Mouse (Mus musculus): ENCODE data around the gene Lce1i. TPM values are rescaled to one million over a fixed set of nuclear protein-coding genes. Genes with fewer than 3 reads are reported as not detected.
A peak's percentile ranks its signal among the peaks of the same experiment; 100 is the strongest.

The Lce1i gene
- polyA plus RNA-seq, 1 experiment from 2014 or later = not detected

DNA sequence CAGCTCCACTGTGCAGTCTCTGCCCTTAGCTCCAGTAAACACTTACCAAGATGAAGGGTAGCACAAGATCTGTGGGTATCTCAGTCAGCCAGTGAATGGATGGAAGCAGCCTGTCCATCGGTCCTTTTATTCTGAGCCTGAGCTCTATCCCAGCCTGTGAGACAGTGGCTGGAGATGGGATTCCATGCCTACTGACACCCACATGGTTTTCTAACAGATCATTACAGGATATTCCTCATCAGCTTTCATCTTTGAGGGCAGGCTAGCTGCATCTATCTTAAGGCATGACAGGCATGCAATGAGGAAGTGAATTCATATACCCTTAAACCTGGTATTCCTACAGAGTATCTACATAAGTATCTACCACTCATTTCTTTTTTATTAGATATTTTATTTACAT, 13.7 kb downstream of the Lce1i start, which contains the start of gene Lce1h:
Lce1h (minus strand) TSS at position 101 of the 400 bp plus-strand sequence.
- TF ChIP-seq CTCF (IDR thresholded peaks at IDR 0.05; ENCODE audit: low read depth) = no peak
- Histone ChIP-seq H3K27ac (ENCODE audit: low read depth) (no peak within 1 kb of the TSS), H3K36me3 (ENCODE audit: insufficient read depth) (no peaks in the 10 kb centered on the region), H3K4me1 (ENCODE audit: insufficient read depth) (no peaks in the 10 kb centered on the region), H3K4me3 (ENCODE audit: low read depth, low read length) (no peak within 1 kb of the TSS), H3K4me2 (no peak within 1 kb of the TSS), H3K27me3 (ENCODE audit: insufficient read depth, low read length) (no peaks in the 10 kb centered on the region), H3K9me3 (ENCODE audit: low read depth, low read length) (no peaks in the 10 kb centered on the region), H3K9ac (no peak within 1 kb of the TSS)
- DNase-seq (no peak), ATAC-seq (ENCODE audit: insufficient read depth) (no peak)
- 78% methylated on average over 1 of the region's 1 CpGs for WGBS

GRCm38 (mm10) chr3:92753197-92753596, 25.5 kb downstream of the Lce1i start:
- no peaks in the 10 kb centered on the region for H3K36me3 ChIP-seq (ENCODE audit: insufficient read depth)
- ATAC-seq (ENCODE audit: insufficient read depth) = no peak
- 36% methylated on average over 3 of the region's 3 CpGs for WGBS
- H3K9me3 ChIP-seq (ENCODE audit: low read depth, low read length) = no peaks in the 10 kb centered on the region
- no peaks in the 10 kb centered on the region for H3K4me1 ChIP-seq (ENCODE audit: insufficient read depth)
- H3K27me3 ChIP-seq (ENCODE audit: insufficient read depth, low read length) = no peaks in the 10 kb centered on the region
- H3K4me2 ChIP-seq = no peak overlapping the region
- TF ChIP-seq CTCF (IDR thresholded peaks at IDR 0.05; ENCODE audit: low read depth) = 0 out of 2 replicates have a peak, but pooled peaks have one; percentile 11
- no peak overlapping the region for H3K9ac ChIP-seq
- peak; percentile 1 for DNase-seq
- no peak overlapping the region for H3K4me3 ChIP-seq (ENCODE audit: low read depth, low read length)
- no peak overlapping the region for H3K27ac ChIP-seq (ENCODE audit: low read depth)

DNA sequence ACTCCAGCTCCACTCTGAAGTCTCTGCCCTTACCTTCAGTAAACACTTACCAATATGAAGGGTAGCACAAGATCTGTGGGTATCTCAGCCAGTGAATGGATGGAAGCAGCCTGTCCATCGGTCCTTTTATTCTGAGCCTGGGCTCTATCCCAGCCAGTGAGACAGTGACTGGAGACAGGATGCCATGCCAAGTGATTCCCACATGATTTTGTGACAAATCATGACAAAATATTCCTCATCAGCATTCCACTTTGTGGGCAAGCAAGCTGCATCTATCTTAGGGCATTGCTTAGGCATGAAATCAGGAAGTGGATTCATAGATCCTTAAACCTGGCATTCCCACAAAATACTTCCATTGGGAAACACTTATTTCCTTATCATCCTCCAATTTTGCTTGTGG, 26.5 kb downstream of the Lce1i start, which contains the start of gene Lce1g:
Lce1g (minus strand) TSS at position 101 of the 400 bp plus-strand sequence.
- Histone ChIP-seq H3K4me3 (ENCODE audit: low read depth, low read length) (no peak within 1 kb of the TSS), H3K9ac (no peak within 1 kb of the TSS), H3K4me2 (no peak within 1 kb of the TSS), H3K4me1 (ENCODE audit: insufficient read depth) (no peaks in the 10 kb centered on the region), H3K27ac (ENCODE audit: low read depth) (no peak within 1 kb of the TSS), H3K27me3 (ENCODE audit: insufficient read depth, low read length) (no peaks in the 10 kb centered on the region), H3K36me3 (ENCODE audit: insufficient read depth) (no peaks in the 10 kb centered on the region), H3K9me3 (ENCODE audit: low read depth, low read length) (no peaks in the 10 kb centered on the region)
- ATAC-seq (ENCODE audit: insufficient read depth) (no peak), DNase-seq (no peak)
- 79% methylated on average over 1 of the region's 1 CpGs for WGBS
- no peak for TF ChIP-seq CTCF (IDR thresholded peaks at IDR 0.05; ENCODE audit: low read depth)

DNA sequence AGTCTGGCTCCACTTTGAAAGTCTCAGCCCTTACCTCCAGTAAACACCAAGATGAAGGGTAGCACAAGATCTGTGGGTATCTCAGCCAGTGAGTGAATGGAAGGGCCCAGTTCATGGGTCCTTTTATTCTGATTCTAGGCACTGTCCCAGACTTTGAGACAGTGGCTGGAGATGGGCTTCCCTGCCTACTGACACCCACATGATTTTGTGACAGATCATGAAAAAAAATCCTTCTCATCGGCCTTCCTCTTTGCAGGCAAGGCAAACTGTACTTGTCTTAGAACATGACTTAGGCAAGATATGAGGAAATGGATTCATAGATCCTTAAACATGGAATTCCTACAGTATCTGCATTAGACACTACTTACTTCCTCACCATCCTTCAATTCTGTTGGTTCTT, 39.7 kb downstream of the Lce1i start, which contains the start of gene Gm38119:
Gm38119 (minus strand) TSS at position 101 of the 400 bp plus-strand sequence.
- Histone ChIP-seq H3K27ac (ENCODE audit: low read depth) (no peak within 1 kb of the TSS), H3K9ac (no peak within 1 kb of the TSS), H3K9me3 (ENCODE audit: low read depth, low read length) (no peaks in the 10 kb centered on the region), H3K27me3 (ENCODE audit: insufficient read depth, low read length) (no peaks in the 10 kb centered on the region), H3K4me3 (ENCODE audit: low read depth, low read length) (no peak within 1 kb of the TSS), H3K4me2 (no peak within 1 kb of the TSS), H3K4me1 (ENCODE audit: insufficient read depth) (no peaks in the 10 kb centered on the region), H3K36me3 (ENCODE audit: insufficient read depth) (no peaks in the 10 kb centered on the region)
- no peak for DNase-seq
- no peak for ATAC-seq (ENCODE audit: insufficient read depth)
- WGBS = 68% methylated on average over 1 of the region's 1 CpGs
- TF ChIP-seq CTCF (IDR thresholded peaks at IDR 0.05; ENCODE audit: low read depth) = no peak

Other genes with a start within 250 kb of the Lce1i start
- gene 2310046K23Rik, start 244.4 kb downstream of the Lce1i start, polyA plus RNA-seq (2014; fragmentation: Nextera tagmentation; extraction: Ambion mirVana) = not detected in 2 replicates
- 0.18 TPM in 1 of 2 replicates, not detected in the other for gene Ivl, start 205.2 kb downstream of the Lce1i start, polyA plus RNA-seq (2014; fragmentation: Nextera tagmentation; extraction: Ambion mirVana)
- gene Smcp, start 189.9 kb downstream of the Lce1i start, polyA plus RNA-seq (2014; fragmentation: Nextera tagmentation; extraction: Ambion mirVana) = not detected in 2 replicates
- not detected in 2 replicates for gene 2210017I01Rik, start 171.4 kb downstream of the Lce1i start, polyA plus RNA-seq (2014; fragmentation: Nextera tagmentation; extraction: Ambion mirVana)
- gene Lce6a, start 157.2 kb downstream of the Lce1i start, polyA plus RNA-seq (2014; fragmentation: Nextera tagmentation; extraction: Ambion mirVana) = not detected in 2 replicates
- gene Lce1a1, start 130.6 kb downstream of the Lce1i start, polyA plus RNA-seq (2014; fragmentation: Nextera tagmentation; extraction: Ambion mirVana) = not detected in 2 replicates
- gene Lce1b, start 122.0 kb downstream of the Lce1i start, polyA plus RNA-seq (2014; fragmentation: Nextera tagmentation; extraction: Ambion mirVana) = not detected in 2 replicates
- gene Lce1a2, start 108.6 kb downstream of the Lce1i start, polyA plus RNA-seq (2014; fragmentation: Nextera tagmentation; extraction: Ambion mirVana) = not detected in 2 replicates
- gene Lce1c, start 99.7 kb downstream of the Lce1i start, polyA plus RNA-seq (2014; fragmentation: Nextera tagmentation; extraction: Ambion mirVana) = not detected in 2 replicates
- gene Lce1d, start 91.7 kb downstream of the Lce1i start, polyA plus RNA-seq (2014; fragmentation: Nextera tagmentation; extraction: Ambion mirVana) = not detected in 2 replicates
- not detected in 2 replicates for gene Lce1e, start 69.8 kb downstream of the Lce1i start, polyA plus RNA-seq (2014; fragmentation: Nextera tagmentation; extraction: Ambion mirVana)
- not detected in 2 replicates for gene Lce1f, start 58.5 kb downstream of the Lce1i start, polyA plus RNA-seq (2014; fragmentation: Nextera tagmentation; extraction: Ambion mirVana)
- gene Gm38119, start 39.8 kb downstream of the Lce1i start, polyA plus RNA-seq (2014; fragmentation: Nextera tagmentation; extraction: Ambion mirVana) = not detected in 2 replicates
- gene Lce1g, start 26.6 kb downstream of the Lce1i start, polyA plus RNA-seq (2014; fragmentation: Nextera tagmentation; extraction: Ambion mirVana) = not detected in 2 replicates
- not detected in 2 replicates for gene Lce1h, start 13.8 kb downstream of the Lce1i start, polyA plus RNA-seq (2014; fragmentation: Nextera tagmentation; extraction: Ambion mirVana)
- not detected in 2 replicates for gene Lce1j, start 11.6 kb upstream of the Lce1i start, polyA plus RNA-seq (2014; fragmentation: Nextera tagmentation; extraction: Ambion mirVana)
- gene Lce1k, start 29.0 kb upstream of the Lce1i start, polyA plus RNA-seq (2014; fragmentation: Nextera tagmentation; extraction: Ambion mirVana) = not detected in 2 replicates
- not detected in 2 replicates for gene Kprp, start 48.3 kb upstream of the Lce1i start, polyA plus RNA-seq (2014; fragmentation: Nextera tagmentation; extraction: Ambion mirVana)
- not detected in 2 replicates for gene Lce1l, start 72.4 kb upstream of the Lce1i start, polyA plus RNA-seq (2014; fragmentation: Nextera tagmentation; extraction: Ambion mirVana)
- gene 2310050C09Rik, start 91.3 kb upstream of the Lce1i start, polyA plus RNA-seq (2014; fragmentation: Nextera tagmentation; extraction: Ambion mirVana) = not detected in 2 replicates
- gene Lce3a, start 147.3 kb upstream of the Lce1i start, polyA plus RNA-seq (2014; fragmentation: Nextera tagmentation; extraction: Ambion mirVana) = not detected in 2 replicates
- not detected in 2 replicates for gene Lce3b, start 154.1 kb upstream of the Lce1i start, polyA plus RNA-seq (2014; fragmentation: Nextera tagmentation; extraction: Ambion mirVana)
- not detected in 2 replicates for gene Lce3c, start 165.6 kb upstream of the Lce1i start, polyA plus RNA-seq (2014; fragmentation: Nextera tagmentation; extraction: Ambion mirVana)
- not detected in 2 replicates for gene Lce3d, start 178.5 kb upstream of the Lce1i start, polyA plus RNA-seq (2014; fragmentation: Nextera tagmentation; extraction: Ambion mirVana)
- gene Lce3e, start 188.2 kb upstream of the Lce1i start, polyA plus RNA-seq (2014; fragmentation: Nextera tagmentation; extraction: Ambion mirVana) = not detected in 2 replicates
- gene Lce3f, start 213.3 kb upstream of the Lce1i start, polyA plus RNA-seq (2014; fragmentation: Nextera tagmentation; extraction: Ambion mirVana) = not detected in 2 replicates
- gene Crct1, start 236.8 kb upstream of the Lce1i start, polyA plus RNA-seq (2014; fragmentation: Nextera tagmentation; extraction: Ambion mirVana) = not detected in 2 replicates
- not detected in 2 replicates for gene Lce1m, start 240.2 kb upstream of the Lce1i start, polyA plus RNA-seq (2014; fragmentation: Nextera tagmentation; extraction: Ambion mirVana)